Mouse (Mus musculus) mouse trophoblast stem cell (cell line): ENCODE results near the gene Brcc3.
"Not testable (repeated sequence)": the region's sequence is repeated elsewhere in the genome, so short reads cannot be mapped to it uniquely, and the experiment has no call there.

ENCODE experiments used
- in situ Hi-C, 2 experiments: fragments of 300-500 bp; cut with MseI, MboI; formaldehyde crosslinking; loops; 2 replicates in 1 of 2; 3 replicates in 1 of 2; pipeline ENCODE4 v1.15.1; 2025

Brcc3 gene

GRCm38 (mm10) chrX:75415936-75416785 is at the start of gene Brcc3, which contains the start of the genes Cmc4 and Mtcp1:
TSS of gene Brcc3 (plus strand) at chrX:75416628.
TSS of gene Cmc4 (minus strand) at chrX:75416584.
TSS of gene Mtcp1 (minus strand) at chrX:75416588.
- in situ Hi-C loops = no loop called here

- in situ Hi-C loops = no loop called here
Measured at GRCm38 (mm10) chrX:75370197-75370596, 46.2 kb upstream of the Brcc3 start.

- in situ Hi-C loops = no loop called here
Measured at GRCm38 (mm10) chrX:75372666-75373425, 43.6 kb upstream of the Brcc3 start.

GRCm38 (mm10) chrX:75376815-75377214 is 39.6 kb upstream of the Brcc3 start:
- in situ Hi-C loops = no loop called here

GRCm38 (mm10) chrX:75381176-75381575 is 35.3 kb upstream of the Brcc3 start:
- in situ Hi-C loops = no loop called here

GRCm38 (mm10) chrX:75381699-75382098 is 34.7 kb upstream of the Brcc3 start:
- in situ Hi-C loops = no loop called here

GRCm38 (mm10) chrX:75382195-75382771 is 34.1 kb upstream of the Brcc3 start, which contains the start of the genes Fundc2 and F8:
TSS of gene Fundc2 (plus strand) at chrX:75382399.
TSS of gene F8 (minus strand) at chrX:75382615.
- in situ Hi-C loops = no loop called here

- in situ Hi-C loops = no loop called here
Measured at GRCm38 (mm10) chrX:75399471-75399870, 17.0 kb upstream of the Brcc3 start.

- in situ Hi-C loops = no loop called here
Measured at GRCm38 (mm10) chrX:75402668-75403067, 13.8 kb upstream of the Brcc3 start.

- in situ Hi-C loops = no loop called here
Measured at GRCm38 (mm10) chrX:75403350-75403749, 13.1 kb upstream of the Brcc3 start.

- in situ Hi-C loops = no loop called here
Measured at GRCm38 (mm10) chrX:75409711-75410110, 6.7 kb upstream of the Brcc3 start.

GRCm38 (mm10) chrX:75454597-75454996 is 38.2 kb downstream of the Brcc3 start:
- in situ Hi-C loops = loop anchor here in 1 of 2 experiments (10.0 kb wide), 1 partner anchor 60 kb away; the partner anchor contains the start of gene Vbp1

GRCm38 (mm10) chrX:75475182-75475644 is 58.8 kb downstream of the Brcc3 start:
- in situ Hi-C loops = not testable (repeated sequence)

GRCm38 (mm10) chrX:75489886-75490285 is 73.5 kb downstream of the Brcc3 start:
- in situ Hi-C loops = no loop called here
